Mouse (Mus musculus) heart, adult 2 months (tissue): ENCODE results near the gene Atf7ip2. TPM values are rescaled to one million over a fixed set of nuclear protein-coding genes. Genes with fewer than 3 reads are reported as not detected.

Experiments used
- DNase-seq, 2 experiments: peaks; one replicate each; pipeline ENCODE4 v3.0.0; 2021
- H3K27ac ChIP-seq: fragments of 200-600 bp; 2 replicates; pipeline ENCODE4 v1.8.1; 2022
- H3K27me3 ChIP-seq: fragments of 200-500 bp; 2 replicates; pipeline ENCODE4 v1.6.1; 2012; ENCODE audit warnings: mild to moderate bottlenecking, low read length, inconsistent platforms, mixed read lengths; ENCODE audit not compliant: control insufficient read depth, insufficient read depth
- H3K36me3 ChIP-seq: fragments of 200-500 bp; 2 replicates; pipeline ENCODE4 v1.6.1; 2012; ENCODE audit warnings: low read length, inconsistent platforms; ENCODE audit not compliant: control insufficient read depth, insufficient read depth
- H3K4me1 ChIP-seq: fragments of 200-500 bp; 2 replicates; pipeline ENCODE4 v1.6.1; 2011; ENCODE audit warnings: low read length; ENCODE audit not compliant: control insufficient read depth, insufficient read depth
- H3K4me3 ChIP-seq: fragments of 200-600 bp; 2 replicates; pipeline ENCODE4 v1.8.1; 2022
- H3K79me2 ChIP-seq: fragments of 200-500 bp; replicated peaks from 2 replicates; pipeline ENCODE4 v1.6.1; 2012; ENCODE audit warnings: mild to moderate bottlenecking, inconsistent platforms, low read length, moderate library complexity, mixed read lengths; ENCODE audit not compliant: control insufficient read depth, insufficient read depth
- H3K9ac ChIP-seq: fragments of 200-500 bp; 2 replicates; pipeline ENCODE4 v1.6.1; 2012; ENCODE audit warnings: low read depth, mild to moderate bottlenecking, control low read depth, inconsistent platforms, low read length, mixed read lengths
- CTCF ChIP-seq: fragments of 200-600 bp; IDR thresholded peaks from 2 replicates; pipeline ENCODE4 v1.8.1; 2022; ENCODE audit warnings: antibody characterized with exemption, mild to moderate bottlenecking, moderate library complexity
- EP300 ChIP-seq: fragments of 200-500 bp; IDR thresholded peaks from 2 replicates; pipeline ENCODE4 v1.6.1; 2011; ENCODE audit warnings: low read depth, low read length, control low read depth; ENCODE audit not compliant: insufficient read depth
- POLR2A ChIP-seq: fragments of 200-500 bp; IDR thresholded peaks from 2 replicates; pipeline ENCODE4 v1.6.1; 2011; ENCODE audit warnings: mild to moderate bottlenecking, low read depth, low read length, control low read depth; ENCODE audit not compliant: insufficient read depth
- WGBS: fragments of 180-500 bp; shearing (Covaris S2); methylation state at CpG from one replicate; pipeline ENCODE4 v1.1.7; 2018; 5-methylcytosine and 5-hydroxymethylcytosine counted together
- intact Hi-C: fragments of 180-260 bp; cut with DNase I; formaldehyde crosslinking; loops from one replicate; pipeline ENCODE4 v1.15.1; 2025
- long read RNA-seq: library from polyadenylated mRNA; stranded (forward); transcript quantifications from one replicate; pipeline ENCODE4 v2.0.0, GENCODE M21; 2021
- polyA plus RNA-seq: library from polyadenylated mRNA; depleted of rRNA; stranded (reverse); fragments of >200 nt; gene quantifications from 2 replicates; pipeline ENCODE4 v1.2.3, GENCODE M21; 2012; rRNA removed
- total RNA-seq, 2 experiments: library from RNA; stranded (reverse); gene quantifications; 2 replicates each; pipeline ENCODE4 v1.2.3; 2021

Atf7ip2 gene
- total RNA-seq (not detected), polyA plus RNA-seq (not detected in 2 replicates)
- long read RNA-seq: 0 reads

DNA sequence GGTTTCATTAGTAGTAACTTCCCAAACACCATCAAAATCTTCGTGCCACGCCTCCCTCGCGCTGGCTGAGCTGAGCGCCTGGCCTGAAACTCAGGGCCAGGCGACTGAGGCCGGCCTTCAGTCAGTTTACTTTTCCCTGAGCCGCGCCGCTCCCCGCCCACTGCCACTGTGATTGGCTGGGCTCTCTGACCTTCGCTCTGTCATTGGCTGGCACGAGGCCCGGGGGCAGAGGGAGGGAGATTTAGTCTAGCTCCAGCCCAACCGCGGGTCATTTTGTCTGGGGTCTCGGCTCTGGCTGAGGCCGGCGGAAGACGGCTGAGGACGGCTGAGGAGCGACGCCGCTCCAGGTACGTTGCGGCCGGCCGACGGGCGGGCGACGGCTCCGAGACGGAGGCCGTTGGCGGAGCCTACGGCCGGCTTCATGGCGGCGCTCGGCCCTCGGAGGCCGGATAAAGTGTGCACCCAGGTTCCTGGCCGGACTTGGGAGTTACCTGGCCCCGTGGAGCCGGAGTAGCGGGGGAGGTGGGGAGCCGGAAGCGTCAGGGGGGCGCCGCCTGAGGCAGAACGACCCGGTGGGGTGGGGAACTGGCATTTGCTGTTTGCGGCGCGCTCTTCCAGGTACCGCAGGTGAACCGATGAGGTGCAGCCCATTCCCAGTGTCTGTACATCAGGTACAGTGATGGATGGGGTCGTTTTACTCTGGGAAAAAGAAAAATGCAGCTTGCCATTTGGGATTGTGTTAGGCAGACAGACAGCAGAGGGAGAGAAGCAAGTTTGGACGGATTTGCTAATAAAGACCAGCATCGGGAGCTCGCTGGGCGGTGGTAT, at the start of gene Atf7ip2:
Gene Atf7ip2, plus strand, starts transcription at position 34 of the 828 bp plus-strand sequence.
- Histone ChIP-seq H3K79me2 (no peaks in the 10 kb centered on the region), H3K27ac (no peak within 1 kb of the TSS), H3K4me1 (no peaks in the 10 kb centered on the region), H3K4me3 (peak within 1 kb of the TSS; percentile 41), H3K27me3 (peaks cover 1% of the 10 kb centered on the region; the same call in 1 of the 2 replicates), H3K9ac (no peak within 1 kb of the TSS; the same call in 1 of the 2 replicates), H3K36me3 (no peaks in the 10 kb centered on the region)
- TF ChIP-seq CTCF (no peak), EP300 (no peak), POLR2A (no peak)
- intact Hi-C loops: no loop called here
- 2% methylated on average over 62 of the region's 63 CpGs for WGBS
- peak; percentile 87 to 89 for DNase-seq

DNA sequence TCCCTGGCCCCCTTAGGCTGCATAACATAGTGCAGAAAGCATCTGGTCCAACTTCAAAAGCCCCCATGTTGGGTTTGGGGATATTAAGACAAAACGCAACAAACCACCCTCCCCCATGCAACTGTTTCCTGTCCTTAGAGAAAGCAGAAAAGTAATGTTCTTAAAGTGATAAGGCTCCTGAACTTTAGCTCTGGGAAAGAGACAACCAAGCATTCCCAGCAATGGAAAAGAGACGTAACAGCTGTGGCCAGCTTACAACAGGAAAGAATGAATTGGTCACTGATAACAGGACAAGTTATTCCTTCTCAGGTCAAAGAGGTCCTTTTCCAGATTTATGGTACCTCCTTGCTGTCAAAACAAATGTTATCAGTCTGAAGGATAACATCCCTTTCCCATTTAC, 49.3 kb upstream of the Atf7ip2 start:
- no peak overlapping the region for H3K9ac ChIP-seq
- H3K4me3 ChIP-seq: no peak overlapping the region
- TF ChIP-seq CTCF (no peak), EP300 (no peak), POLR2A (no peak)
- no peaks in the 10 kb centered on the region for H3K27me3 ChIP-seq
- no peaks in the 10 kb centered on the region for H3K36me3 ChIP-seq
- 33% methylated on average over 2 of the region's 2 CpGs for WGBS
- H3K27ac ChIP-seq: no peak overlapping the region
- H3K4me1 ChIP-seq: no peaks in the 10 kb centered on the region
- H3K79me2 ChIP-seq: no peaks in the 10 kb centered on the region
- intact Hi-C loops: no loop called here
- no peak for DNase-seq

DNA sequence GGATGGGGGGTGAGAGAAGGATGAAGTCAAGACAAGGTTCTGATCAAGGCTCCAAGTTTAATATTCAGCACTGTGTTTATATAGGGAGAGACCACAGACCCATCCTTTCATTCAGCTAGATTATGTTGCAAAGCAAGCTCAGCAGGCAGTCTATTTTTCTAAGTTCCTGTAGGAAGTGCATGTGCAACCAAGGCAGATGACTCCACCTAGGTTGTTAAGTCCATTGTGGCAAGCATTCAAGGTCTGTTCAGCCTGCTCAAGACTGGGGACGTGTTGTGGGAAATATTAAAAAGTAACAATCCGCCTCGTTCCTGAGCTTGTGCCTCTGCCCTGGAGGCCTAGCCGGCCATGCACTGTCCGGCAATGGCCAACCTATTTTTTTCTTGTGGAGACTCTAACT, 45.1 kb upstream of the Atf7ip2 start:
- TF ChIP-seq POLR2A: no peak
- TF ChIP-seq CTCF: no peak
- TF ChIP-seq EP300: no peak
- DNase-seq: no peak
- no peaks in the 10 kb centered on the region for H3K27me3 ChIP-seq
- H3K9ac ChIP-seq: no peak overlapping the region
- no peak overlapping the region for H3K4me3 ChIP-seq
- no peak overlapping the region for H3K27ac ChIP-seq
- no peaks in the 10 kb centered on the region for H3K4me1 ChIP-seq
- no peaks in the 10 kb centered on the region for H3K79me2 ChIP-seq
- 84% methylated on average over 5 of the region's 5 CpGs for WGBS
- no peaks in the 10 kb centered on the region for H3K36me3 ChIP-seq
- intact Hi-C loops: no loop called here

DNA sequence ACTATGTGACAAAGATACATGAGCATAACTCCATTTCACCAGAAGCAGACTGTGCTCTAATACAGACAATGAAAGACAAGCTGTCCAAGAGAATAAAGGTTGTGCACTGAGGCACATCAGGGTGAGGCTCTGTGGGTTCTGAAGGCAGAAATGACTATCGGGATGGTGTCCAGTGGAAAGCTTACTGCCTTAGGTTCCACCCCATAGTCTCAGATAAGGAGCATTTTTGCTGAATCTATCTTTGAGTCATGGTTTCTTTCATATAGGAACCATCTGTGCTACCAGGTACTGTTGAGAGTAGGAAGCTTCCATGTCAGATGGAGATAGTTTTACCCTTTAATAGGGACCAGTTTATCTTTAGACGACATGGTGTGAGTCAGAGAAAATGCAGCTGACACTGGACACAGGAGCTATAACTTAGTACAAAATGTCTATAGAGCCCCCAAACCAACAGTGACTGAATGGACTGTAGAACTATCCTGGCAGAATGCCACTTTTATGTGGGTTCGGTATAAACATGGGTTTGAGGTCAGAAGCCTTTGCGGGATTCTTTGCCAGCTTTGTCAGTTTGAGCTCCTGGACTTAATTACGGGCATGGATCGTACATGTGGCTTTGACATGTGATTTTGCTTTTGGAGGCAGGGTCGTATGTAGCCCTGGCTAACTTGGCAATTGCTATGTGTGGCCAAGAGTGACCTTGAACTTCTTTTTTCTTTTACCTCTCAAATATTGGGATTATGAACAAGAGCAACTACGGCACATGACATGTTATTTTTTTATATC, 23.2 kb upstream of the Atf7ip2 start:
- Histone ChIP-seq H3K27ac (no peak overlapping the region), H3K27me3 (no peaks in the 10 kb centered on the region), H3K4me3 (no peak overlapping the region), H3K36me3 (no peaks in the 10 kb centered on the region), H3K79me2 (no peaks in the 10 kb centered on the region), H3K9ac (no peak overlapping the region), H3K4me1 (no peaks in the 10 kb centered on the region)
- TF ChIP-seq EP300: no peak
- no peak for TF ChIP-seq POLR2A
- no peak for TF ChIP-seq CTCF
- intact Hi-C loops: no loop called here
- no peak for DNase-seq
- 77% methylated on average over 8 of the region's 8 CpGs for WGBS

DNA sequence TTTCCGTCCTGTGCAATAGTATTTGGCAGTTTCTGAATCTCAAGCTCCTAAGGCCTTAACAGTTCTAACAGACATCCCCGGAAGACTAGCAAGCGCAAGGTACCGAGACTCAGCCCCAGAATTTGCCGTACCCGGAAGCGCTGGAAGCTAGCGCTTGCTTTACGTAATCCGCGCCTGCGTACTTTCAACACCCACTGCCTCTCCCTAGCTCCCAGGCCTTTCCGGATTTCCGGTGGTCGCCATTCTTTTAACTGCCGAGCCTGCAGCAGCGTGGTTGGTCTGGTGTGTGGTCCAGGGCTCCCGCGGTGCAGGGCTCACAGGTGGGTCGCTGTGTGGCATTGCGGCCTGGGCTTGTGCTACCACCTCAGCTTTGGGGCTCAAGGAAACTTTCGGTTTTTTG, 22.5 kb upstream of the Atf7ip2 start, which contains the start of gene Rpl39l:
Gene Rpl39l, plus strand, starts transcription at position 222 of the 400 bp plus-strand sequence.
- Histone ChIP-seq H3K4me3 (no peak within 1 kb of the TSS), H3K79me2 (no peaks in the 10 kb centered on the region), H3K9ac (no peak within 1 kb of the TSS), H3K4me1 (no peaks in the 10 kb centered on the region), H3K36me3 (no peaks in the 10 kb centered on the region), H3K27ac (no peak within 1 kb of the TSS), H3K27me3 (no peaks in the 10 kb centered on the region)
- intact Hi-C loops: no loop called here
- no peak for TF ChIP-seq EP300
- TF ChIP-seq CTCF: no peak
- no peak for TF ChIP-seq POLR2A
- 79% methylated on average over 22 of the region's 22 CpGs for WGBS
- DNase-seq: no peak
